Comparison of ENCODE assay signal across 9 mouse cellular contexts in the genomic region with DNA sequence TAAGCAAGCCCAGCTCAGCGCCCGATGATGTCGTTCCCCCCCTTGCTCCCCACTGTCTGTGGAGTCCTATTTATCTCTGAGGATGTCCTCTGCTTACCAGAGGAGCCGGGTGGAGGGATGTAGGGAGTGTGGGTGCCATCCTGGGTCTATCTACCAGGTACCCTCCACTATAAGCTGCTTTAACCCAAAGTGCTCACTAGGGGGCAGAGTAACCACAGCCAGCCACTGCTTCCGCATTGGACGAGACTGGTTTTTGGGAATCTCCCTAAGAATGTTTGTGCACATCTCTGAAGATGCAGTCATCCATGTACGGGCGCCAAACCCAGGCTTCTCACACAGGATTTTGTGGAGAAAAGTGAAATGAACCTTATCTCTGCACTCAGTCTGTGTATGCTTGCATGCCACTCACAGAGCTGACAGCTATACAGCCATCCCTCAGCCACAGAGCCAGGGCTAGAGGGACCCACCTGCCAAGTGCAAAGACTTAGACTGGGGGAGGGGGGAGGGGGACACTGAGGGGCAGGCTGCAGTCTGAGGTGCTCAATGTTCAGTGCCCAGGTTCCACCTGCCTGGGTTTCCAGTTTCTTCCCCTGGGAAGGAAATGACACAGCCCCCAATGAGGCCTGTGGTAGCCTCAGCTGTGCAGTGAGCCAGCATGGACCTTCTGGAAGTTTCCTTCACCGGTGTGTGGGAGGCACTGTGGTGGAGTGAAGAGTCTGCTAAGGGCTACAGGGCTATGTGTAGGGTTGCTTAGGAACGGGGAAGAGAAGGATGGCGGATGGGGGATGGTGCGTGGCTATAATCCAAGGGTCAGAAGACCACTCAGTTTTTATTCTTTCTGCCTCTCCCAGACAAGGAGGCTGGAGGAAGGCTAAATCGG. TPM values are rescaled to one million over a fixed set of nuclear protein-coding genes. Genes with fewer than 3 reads are reported as not detected.
DNase-seq lines count a peak whose midpoint lies in the region; ATAC-seq and TF ChIP-seq lines count a peak whose summit lies in the region.
"Had no signal": no experiment of that assay in that cellular context is flagged by ENCODE, and none has a peak within 500 bp of the region (broad histone marks: within the 10 kb centered on the region; RNA-seq: fewer than 3 reads in every experiment).

No protein-coding gene starts in this region.

- H3K4me2 ChIP-seq in liver, embryonic 11.5 days: no peak overlapping the region
- H3K4me2 ChIP-seq in forebrain, embryonic 14.5 days (ENCODE audit: low read length): no peak overlapping the region
- H3K4me2 ChIP-seq in hindbrain, embryonic 14.5 days (replicated peaks): no peak overlapping the region
- H3K4me2 ChIP-seq in stomach, embryonic 16.5 days (ENCODE audit: low read depth, low read length): no peak overlapping the region

- no peak for TF ChIP-seq POLR2A in liver, adult 2 months (IDR thresholded peaks at IDR 0.05; ENCODE audit: extremely low read depth, insufficient read depth, low read length)

- no peaks in the 10 kb centered on the region for H3K79me2 ChIP-seq in liver, adult 2 months (ENCODE audit: control insufficient read depth, insufficient read depth, low read length)

- WGBS in liver, adult 2 months: 44% methylated on average over 13 of the region's 13 CpGs
- 46% methylated on average over 13 of the region's 13 CpGs for WGBS in liver, embryonic 11.5 days
- 50% methylated on average over 13 of the region's 13 CpGs for WGBS in forebrain, embryonic 14.5 days
- 52% methylated on average over 13 of the region's 13 CpGs for WGBS in hindbrain, embryonic 14.5 days
- WGBS in midbrain, embryonic 10.5 days: 51% methylated on average over 13 of the region's 13 CpGs
- WGBS in stomach, embryonic 16.5 days: 45% methylated on average over 13 of the region's 13 CpGs

- H3K4me1 ChIP-seq in liver, adult 2 months (ENCODE audit: control insufficient read depth, insufficient read depth, low read length): peaks cover 4% of the 10 kb centered on the region
- peaks cover 5% of the 10 kb centered on the region; the same call in 1 of the 2 replicates for H3K4me1 ChIP-seq in liver, embryonic 11.5 days (replicated peaks; ENCODE audit: control insufficient read depth, insufficient read depth, low read length)
- no peaks in the 10 kb centered on the region for H3K4me1 ChIP-seq in forebrain, embryonic 14.5 days (ENCODE audit: control insufficient read depth, insufficient read depth, low read length)
- no peaks in the 10 kb centered on the region for H3K4me1 ChIP-seq in hindbrain, embryonic 14.5 days (replicated peaks; ENCODE audit: control insufficient read depth, insufficient read depth, low read length)
- peaks cover 21% of the 10 kb centered on the region for H3K4me1 ChIP-seq in midbrain, embryonic 10.5 days
- H3K4me1 ChIP-seq in stomach, embryonic 16.5 days (ENCODE audit: control insufficient read depth, insufficient read depth, low read length): 0 out of 2 replicates have a peak, but pooled peaks cover 7% of the 10 kb centered on the region

- no peak overlapping the region for H3K9ac ChIP-seq in liver, adult 2 months (ENCODE audit: low read depth, low read length)
- H3K9ac ChIP-seq in liver, embryonic 11.5 days (ENCODE audit: low read depth, low read length): no peak overlapping the region
- no peak overlapping the region for H3K9ac ChIP-seq in forebrain, embryonic 14.5 days (ENCODE audit: low read length)
- no peak overlapping the region for H3K9ac ChIP-seq in hindbrain, embryonic 14.5 days
- no peak overlapping the region for H3K9ac ChIP-seq in stomach, embryonic 16.5 days (ENCODE audit: low read length)

- H3K9me3 ChIP-seq in liver, embryonic 11.5 days (ENCODE audit: control insufficient read depth, low read length): no peaks in the 10 kb centered on the region
- no peaks in the 10 kb centered on the region for H3K9me3 ChIP-seq in forebrain, embryonic 14.5 days (replicated peaks; ENCODE audit: control insufficient read depth, low read length)
- H3K9me3 ChIP-seq in hindbrain, embryonic 14.5 days (ENCODE audit: control insufficient read depth, low read length): no peaks in the 10 kb centered on the region
- H3K9me3 ChIP-seq in midbrain, embryonic 10.5 days (replicated peaks): no peaks in the 10 kb centered on the region
- H3K9me3 ChIP-seq in stomach, embryonic 16.5 days (replicated peaks; ENCODE audit: control insufficient read depth, low read length): no peaks in the 10 kb centered on the region

- 0 out of 2 replicates have a peak, but pooled peaks cover 6% of the 10 kb centered on the region for H3K27me3 ChIP-seq in liver, adult 2 months (ENCODE audit: control insufficient read depth, insufficient read depth, low read length)
- no peaks in the 10 kb centered on the region; the same call in 1 of the 2 replicates for H3K27me3 ChIP-seq in liver, embryonic 11.5 days (replicated peaks; ENCODE audit: control insufficient read depth, insufficient read depth, low read length)
- H3K27me3 ChIP-seq in forebrain, embryonic 14.5 days (replicated peaks; ENCODE audit: control insufficient read depth, insufficient read depth, low read length): no peaks in the 10 kb centered on the region
- no peaks in the 10 kb centered on the region for H3K27me3 ChIP-seq in hindbrain, embryonic 14.5 days (ENCODE audit: control insufficient read depth, insufficient read depth, low read length)
- H3K27me3 ChIP-seq in midbrain, embryonic 10.5 days (ENCODE audit: low read depth, poor library complexity, severe bottlenecking): no peaks in the 10 kb centered on the region
- no peaks in the 10 kb centered on the region for H3K27me3 ChIP-seq in stomach, embryonic 16.5 days (ENCODE audit: control insufficient read depth, insufficient read depth, low read length)

- ATAC-seq in liver, embryonic 11.5 days (replicated peaks; ENCODE audit: low FRiP score): no peak
- ATAC-seq in forebrain, embryonic 14.5 days: peak; percentile 77
- ATAC-seq in hindbrain, embryonic 14.5 days (ENCODE audit: low FRiP score): peak; percentile 68
- ATAC-seq in stomach, embryonic 16.5 days (ENCODE audit: insufficient read depth, low FRiP score): peak; percentile 38; the same call in 1 of the 2 replicates

- H3K27ac ChIP-seq in liver, adult 2 months (replicated peaks; ENCODE audit: insufficient read depth, low read depth, low read length): no peak overlapping the region
- H3K27ac ChIP-seq in liver, embryonic 11.5 days (ENCODE audit: low read depth, low read length): no peak overlapping the region
- no peak overlapping the region for H3K27ac ChIP-seq in forebrain, embryonic 14.5 days (ENCODE audit: low read depth, low read length)
- no peak overlapping the region for H3K27ac ChIP-seq in hindbrain, embryonic 14.5 days
- H3K27ac ChIP-seq in midbrain, embryonic 10.5 days (replicated peaks): peak overlapping the region; percentile 46; the same call in 1 of the 2 replicates
- H3K27ac ChIP-seq in stomach, embryonic 16.5 days (ENCODE audit: low read length): no peak overlapping the region
- H3K27ac ChIP-seq: macrophage had no signal

- H3K36me3 ChIP-seq in liver, adult 2 months (ENCODE audit: control insufficient read depth, insufficient read depth, low read length): no peaks in the 10 kb centered on the region
- no peaks in the 10 kb centered on the region for H3K36me3 ChIP-seq in liver, embryonic 11.5 days (ENCODE audit: control insufficient read depth, insufficient read depth, low read length)
- H3K36me3 ChIP-seq in forebrain, embryonic 14.5 days (ENCODE audit: control insufficient read depth, insufficient read depth, low read length): peaks cover 6% of the 10 kb centered on the region
- H3K36me3 ChIP-seq in hindbrain, embryonic 14.5 days (replicated peaks; ENCODE audit: control insufficient read depth, insufficient read depth): no peaks in the 10 kb centered on the region
- H3K36me3 ChIP-seq in midbrain, embryonic 10.5 days: peaks cover 28% of the 10 kb centered on the region
- no peaks in the 10 kb centered on the region for H3K36me3 ChIP-seq in stomach, embryonic 16.5 days (ENCODE audit: control insufficient read depth, insufficient read depth, low read length)

- no peak overlapping the region for H3K4me3 ChIP-seq in liver, adult 2 months (ENCODE audit: insufficient read depth, low read depth, low read length)
- no peak overlapping the region for H3K4me3 ChIP-seq in liver, embryonic 11.5 days (ENCODE audit: low read depth, low read length)
- no peak overlapping the region for H3K4me3 ChIP-seq in forebrain, embryonic 14.5 days (ENCODE audit: low read depth, low read length)
- no peak overlapping the region for H3K4me3 ChIP-seq in hindbrain, embryonic 14.5 days (replicated peaks; ENCODE audit: low read length)
- no peak overlapping the region for H3K4me3 ChIP-seq in midbrain, embryonic 10.5 days
- no peak overlapping the region for H3K4me3 ChIP-seq in stomach, embryonic 16.5 days (replicated peaks; ENCODE audit: low read length)

- DNase-seq in liver, adult 2 months (ENCODE audit: extremely low read depth, low read depth, low spot score): peak; percentile 21
- DNase-seq in liver, embryonic 11.5 days (ENCODE audit: low spot score): no peak
- peak; percentile 14 for DNase-seq in c-Kit-positive CD71-positive TER-119-positive erythroid progenitor cells, embryonic 14.5 days (ENCODE audit: low spot score)
- DNase-seq in forebrain, embryonic 14.5 days (ENCODE audit: low spot score): peak; percentile 76
- peak; percentile 83 for DNase-seq in hindbrain, embryonic 14.5 days (ENCODE audit: low spot score)
- peak; percentile 43 to 57 for DNase-seq in layer of hippocampus, postnatal 36 days
- peak; percentile 60 for DNase-seq in midbrain, embryonic 10.5 days (ENCODE audit: low spot score)

- peak; percentile 68 for TF ChIP-seq CTCF in liver, adult 2 months (IDR thresholded peaks at IDR 0.05; ENCODE audit: low read depth, low read length)

RNA-seq across cellular contexts. Expression of a gene that starts 23.1 kb away (rescaled TPM):
- total RNA-seq in liver, adult 2 months (2014; rRNA removed): 0.40 and 1.1 TPM in 2 replicates
- 0.11 and 0.32 TPM in 2 replicates for polyA plus RNA-seq in liver, adult 2 months (2012; rRNA removed)
- 3.4 and 4.3 TPM in 2 replicates for polyA plus RNA-seq in liver, embryonic 11.5 days (2014; fragmentation: Nextera tagmentation; extraction: Ambion mirVana)
- polyA plus RNA-seq in forebrain, embryonic 14.5 days (2014; fragmentation: Nextera tagmentation; extraction: Ambion mirVana): 85.2 and 130 TPM in 2 replicates
- 158 and 173 TPM in 2 replicates for polyA plus RNA-seq in hindbrain, embryonic 14.5 days (2014; fragmentation: Nextera tagmentation; extraction: Ambion mirVana)
- 100 to 1,000 TPM; 224 to 268 TPM for total RNA-seq in layer of hippocampus, postnatal 36 days (2021)
- polyA plus RNA-seq in midbrain, embryonic 10.5 days (2016; fragmentation: Nextera tagmentation; extraction: Ambion mirVana): 26.4 and 42.7 TPM in 2 replicates
- polyA plus RNA-seq in stomach, embryonic 16.5 days (2015; fragmentation: Nextera tagmentation; extraction: Ambion mirVana): 18.5 and 19.9 TPM in 2 replicates
